Mouse (Mus musculus) intestine, embryonic 15.5 days (tissue): ENCODE measurements at regions not wholly inside any gene's neighbourhood (a gene's known extent, or its start where the extent isn't known, plus 50 kb on each side); places are given as distances from the start of the nearest gene placed in this dataset.

Source experiments
- ATAC-seq: fragments of 200-750 bp; cut with Nextera tagmentation; 2 replicates; pipeline ENCODE4 v1.8.0; 2017; ENCODE audit warnings: moderate TSS enrichment, moderate library complexity
- H3K27ac ChIP-seq: fragments of 300-500 bp; sonication (generic); 2 replicates; pipeline ENCODE4 v1.5.1; 2015; ENCODE audit warnings: mild to moderate bottlenecking, inconsistent platforms
- H3K27me3 ChIP-seq: fragments of 300-500 bp; sonication (generic); replicated peaks from 2 replicates; pipeline ENCODE4 v1.6.1; 2015; ENCODE audit warnings: inconsistent platforms
- H3K36me3 ChIP-seq: fragments of 300-500 bp; sonication (generic); 2 replicates; pipeline ENCODE4 v1.6.1; 2015; ENCODE audit warnings: inconsistent platforms
- H3K4me1 ChIP-seq: fragments of 300-500 bp; sonication (generic); replicated peaks from 2 replicates; pipeline ENCODE4 v1.6.1; 2015; ENCODE audit warnings: inconsistent platforms
- H3K4me2 ChIP-seq: fragments of 300-500 bp; sonication (generic); replicated peaks from 2 replicates; pipeline ENCODE4 v1.6.1; 2015; ENCODE audit warnings: mild to moderate bottlenecking, inconsistent platforms
- H3K4me3 ChIP-seq: fragments of 300-500 bp; sonication (generic); replicated peaks from 2 replicates; pipeline ENCODE4 v1.5.1; 2015; ENCODE audit warnings: inconsistent platforms
- H3K9ac ChIP-seq: fragments of 300-500 bp; sonication (generic); 2 replicates; pipeline ENCODE4 v1.6.1; 2015; ENCODE audit warnings: inconsistent platforms
- H3K9me3 ChIP-seq: fragments of 300-500 bp; sonication (generic); 2 replicates; pipeline ENCODE4 v1.6.1; 2016; ENCODE audit warnings: inconsistent platforms
- WGBS: fragments of 180-500 bp; shearing (Covaris S2); methylation state at CpG from one replicate; pipeline ENCODE4 v1.1.7; 2015; 5-methylcytosine and 5-hydroxymethylcytosine counted together

GRCm38 (mm10) chr3:16872337-16873117 is 866.3 kb upstream of the Gm5150 start:
- H3K4me1 ChIP-seq: no peaks in the 10 kb centered on the region
- no peaks in the 10 kb centered on the region for H3K36me3 ChIP-seq
- H3K27ac ChIP-seq: no peak overlapping the region
- no peak overlapping the region for H3K9ac ChIP-seq
- H3K9me3 ChIP-seq: no peaks in the 10 kb centered on the region
- 77% methylated on average over 2 of the region's 2 CpGs for WGBS
- no peak for ATAC-seq
- no peaks in the 10 kb centered on the region for H3K27me3 ChIP-seq
- no peak overlapping the region for H3K4me2 ChIP-seq
- no peak overlapping the region for H3K4me3 ChIP-seq

DNA sequence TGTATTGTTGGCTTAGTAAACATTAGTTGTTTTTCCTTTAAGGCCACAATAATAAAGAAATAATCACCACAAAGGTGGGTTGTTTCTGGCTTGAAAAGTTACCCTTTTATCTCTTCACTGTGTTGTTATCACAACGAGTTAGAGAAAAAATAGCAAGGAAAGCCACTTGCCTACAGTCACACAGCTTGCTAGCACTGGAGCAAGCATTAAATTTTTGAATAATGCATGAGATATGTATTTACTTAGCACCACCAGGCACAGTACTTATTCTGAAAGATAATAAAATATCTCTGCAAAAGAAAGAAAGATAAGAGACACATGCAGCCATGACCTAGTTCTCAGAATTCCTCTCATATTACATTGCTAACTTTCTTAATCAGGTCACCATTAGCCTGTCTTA is 853.8 kb upstream of the Gm5150 start:
- Histone ChIP-seq H3K27ac (no peak overlapping the region), H3K4me1 (no peaks in the 10 kb centered on the region), H3K36me3 (no peaks in the 10 kb centered on the region), H3K9me3 (no peaks in the 10 kb centered on the region), H3K4me2 (no peak overlapping the region), H3K27me3 (no peaks in the 10 kb centered on the region), H3K4me3 (no peak overlapping the region), H3K9ac (no peak overlapping the region)
- WGBS: 49% methylated on average over 1 of the region's 1 CpGs
- no peak for ATAC-seq

- no peaks in the 10 kb centered on the region for H3K36me3 ChIP-seq
- no peaks in the 10 kb centered on the region for H3K4me1 ChIP-seq
- no peak overlapping the region for H3K27ac ChIP-seq
- 66% methylated on average over 2 of the region's 2 CpGs for WGBS
- no peaks in the 10 kb centered on the region for H3K9me3 ChIP-seq
- H3K9ac ChIP-seq: no peak overlapping the region
- H3K4me3 ChIP-seq: no peak overlapping the region
- no peak for ATAC-seq
- H3K4me2 ChIP-seq: no peak overlapping the region
- H3K27me3 ChIP-seq: no peaks in the 10 kb centered on the region
These were observed 852.7 kb upstream of the Gm5150 start for GRCm38 (mm10) chr3:16858931-16859330.

DNA sequence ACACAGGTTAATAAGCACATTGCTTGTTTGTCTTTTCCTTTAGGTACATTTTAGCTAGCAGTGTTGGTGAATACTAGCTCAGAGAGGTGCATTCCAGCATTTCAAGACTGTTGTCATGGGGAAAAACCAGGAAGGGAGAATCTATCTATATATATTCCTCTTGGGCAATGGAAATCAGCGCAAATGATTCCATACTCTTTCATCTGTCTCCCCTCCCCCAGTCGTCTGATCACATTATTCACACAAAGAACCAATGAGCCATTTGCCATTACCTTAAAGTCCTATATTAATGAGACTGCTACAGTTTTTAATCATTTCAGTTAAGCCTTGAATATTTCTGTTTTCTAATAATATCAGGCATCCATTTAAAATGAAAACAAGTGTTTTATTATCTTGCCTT is 849.0 kb upstream of the Gm5150 start:
- no peak overlapping the region for H3K27ac ChIP-seq
- no peak overlapping the region for H3K9ac ChIP-seq
- no peaks in the 10 kb centered on the region for H3K27me3 ChIP-seq
- 87% methylated on average over 2 of the region's 2 CpGs for WGBS
- no peaks in the 10 kb centered on the region for H3K9me3 ChIP-seq
- no peaks in the 10 kb centered on the region for H3K4me1 ChIP-seq
- no peaks in the 10 kb centered on the region for H3K36me3 ChIP-seq
- no peak for ATAC-seq
- no peak overlapping the region for H3K4me3 ChIP-seq
- H3K4me2 ChIP-seq: no peak overlapping the region

DNA sequence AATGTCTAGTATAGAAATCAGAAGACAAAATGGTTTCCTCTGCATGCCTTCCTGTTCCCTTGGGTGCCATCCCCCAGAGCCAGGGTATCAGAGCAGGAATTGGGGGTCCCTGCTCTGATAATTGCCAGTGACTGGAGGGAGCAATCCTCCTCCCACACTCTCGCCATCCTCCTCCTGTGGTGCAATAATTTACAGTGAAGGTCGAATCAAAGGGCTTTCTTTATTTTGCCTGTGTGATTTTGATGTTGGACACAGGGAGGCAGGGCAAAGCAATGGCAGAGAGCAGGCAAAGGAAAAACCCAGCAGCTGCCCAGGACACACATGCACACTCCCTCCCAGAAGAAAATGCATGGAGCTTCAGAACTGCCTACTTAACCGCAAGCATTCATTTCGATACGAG is 847.8 kb upstream of the Gm5150 start:
- Histone ChIP-seq H3K27me3 (no peaks in the 10 kb centered on the region), H3K4me3 (no peak overlapping the region), H3K9me3 (no peaks in the 10 kb centered on the region), H3K4me2 (no peak overlapping the region), H3K27ac (no peak overlapping the region), H3K9ac (no peak overlapping the region), H3K4me1 (no peaks in the 10 kb centered on the region), H3K36me3 (no peaks in the 10 kb centered on the region)
- ATAC-seq: no peak
- 61% methylated on average over 5 of the region's 5 CpGs for WGBS

DNA sequence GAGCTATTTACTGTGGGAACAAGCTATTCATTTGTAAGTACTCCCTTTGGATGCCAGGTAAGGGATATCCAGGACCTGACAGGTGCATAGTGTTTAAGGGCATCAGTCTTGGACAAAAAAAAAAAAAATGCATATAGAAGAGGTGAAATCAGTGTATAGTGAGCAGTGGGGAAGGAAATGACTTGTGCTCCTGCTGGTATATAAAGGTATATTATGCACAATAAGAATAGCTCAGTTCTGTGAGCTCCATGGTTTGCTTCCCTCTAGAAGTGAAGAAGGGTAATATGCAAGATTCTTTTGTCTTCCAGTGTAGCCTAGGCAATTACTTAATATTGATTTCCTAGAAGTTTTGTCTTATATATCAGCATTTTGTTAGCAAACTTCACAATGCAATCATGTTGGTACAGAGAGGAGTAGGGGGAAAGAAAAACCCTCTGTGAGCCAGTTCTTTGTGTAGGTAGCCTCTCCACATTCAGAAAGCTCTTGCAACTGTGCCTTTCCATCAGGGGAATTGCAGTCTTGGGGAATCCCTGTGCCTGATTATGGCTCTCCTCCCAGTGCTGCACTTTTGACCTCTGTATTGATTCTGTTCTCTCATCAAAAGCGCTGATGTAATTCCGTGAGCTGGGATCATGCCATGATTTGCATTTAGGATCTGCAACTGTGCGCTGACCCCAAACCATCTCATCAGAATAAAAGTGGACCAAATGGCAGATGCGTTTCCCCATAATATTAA is 840.7 kb upstream of the Gm5150 start:
- H3K9me3 ChIP-seq: no peaks in the 10 kb centered on the region

GRCm38 (mm10) chr3:16820536-16820935 is 814.3 kb upstream of the Gm5150 start:
- H3K36me3 ChIP-seq: no peaks in the 10 kb centered on the region
- no peak overlapping the region for H3K9ac ChIP-seq
- no peaks in the 10 kb centered on the region for H3K27me3 ChIP-seq
- H3K27ac ChIP-seq: no peak overlapping the region
- no peaks in the 10 kb centered on the region for H3K9me3 ChIP-seq
- WGBS: 80% methylated on average over 6 of the region's 6 CpGs
- no peak for ATAC-seq
- H3K4me3 ChIP-seq: no peak overlapping the region
- H3K4me2 ChIP-seq: no peak overlapping the region
- H3K4me1 ChIP-seq: no peaks in the 10 kb centered on the region

More for the DNA sequence above, 840.7 kb upstream of the Gm5150 start:
- H3K36me3 ChIP-seq: no peaks in the 10 kb centered on the region
- H3K4me1 ChIP-seq: no peaks in the 10 kb centered on the region
- H3K9ac ChIP-seq: no peak overlapping the region
- WGBS: 60% methylated on average over 4 of the region's 4 CpGs
- no peak overlapping the region for H3K4me2 ChIP-seq
- ATAC-seq: no peak
- no peak overlapping the region for H3K27ac ChIP-seq
- no peaks in the 10 kb centered on the region for H3K27me3 ChIP-seq
- no peak overlapping the region for H3K4me3 ChIP-seq

- Histone ChIP-seq H3K4me1 (no peaks in the 10 kb centered on the region), H3K9me3 (no peaks in the 10 kb centered on the region), H3K27me3 (no peaks in the 10 kb centered on the region), H3K9ac (no peak overlapping the region), H3K4me3 (no peak overlapping the region), H3K4me2 (no peak overlapping the region), H3K27ac (no peak overlapping the region), H3K36me3 (no peaks in the 10 kb centered on the region)
- WGBS: 69% methylated on average over 4 of the region's 4 CpGs
- ATAC-seq: no peak
These were observed 813.2 kb upstream of the Gm5150 start for GRCm38 (mm10) chr3:16819218-16820122.

- H3K27me3 ChIP-seq: no peaks in the 10 kb centered on the region
- no peaks in the 10 kb centered on the region for H3K9me3 ChIP-seq
- no peak for ATAC-seq
- no peaks in the 10 kb centered on the region for H3K4me1 ChIP-seq
- H3K27ac ChIP-seq: no peak overlapping the region
- no peaks in the 10 kb centered on the region for H3K36me3 ChIP-seq
- 34% methylated on average over 2 of the region's 2 CpGs for WGBS
- H3K4me2 ChIP-seq: no peak overlapping the region
- H3K9ac ChIP-seq: no peak overlapping the region
- H3K4me3 ChIP-seq: no peak overlapping the region
These were observed 810.6 kb upstream of the Gm5150 start for GRCm38 (mm10) chr3:16816814-16817213.

DNA sequence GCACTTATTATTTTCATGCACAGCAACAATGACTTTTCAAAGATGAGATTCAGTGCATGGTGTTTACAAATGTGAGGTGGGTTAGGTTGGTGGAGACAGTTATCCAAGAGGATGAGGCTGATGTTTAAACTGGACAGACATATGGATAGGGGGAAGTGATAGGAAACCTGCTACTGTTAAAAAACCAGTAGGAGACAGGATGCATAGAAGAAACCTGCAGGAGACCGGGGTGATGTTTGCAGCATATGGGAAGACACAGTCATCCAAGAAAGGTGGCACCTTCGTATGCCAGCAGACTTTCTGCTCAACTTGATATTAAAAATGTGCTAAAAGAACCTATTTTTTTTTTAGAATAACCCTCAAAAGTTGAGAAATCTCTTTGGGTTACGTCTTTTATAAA is 809.9 kb upstream of the Gm5150 start:
- Histone ChIP-seq H3K4me1 (no peaks in the 10 kb centered on the region), H3K27me3 (no peaks in the 10 kb centered on the region), H3K9me3 (no peaks in the 10 kb centered on the region), H3K36me3 (no peaks in the 10 kb centered on the region), H3K27ac (no peak overlapping the region), H3K4me3 (no peak overlapping the region), H3K9ac (no peak overlapping the region), H3K4me2 (no peak overlapping the region)
- ATAC-seq: no peak
- WGBS: 68% methylated on average over 3 of the region's 3 CpGs

DNA sequence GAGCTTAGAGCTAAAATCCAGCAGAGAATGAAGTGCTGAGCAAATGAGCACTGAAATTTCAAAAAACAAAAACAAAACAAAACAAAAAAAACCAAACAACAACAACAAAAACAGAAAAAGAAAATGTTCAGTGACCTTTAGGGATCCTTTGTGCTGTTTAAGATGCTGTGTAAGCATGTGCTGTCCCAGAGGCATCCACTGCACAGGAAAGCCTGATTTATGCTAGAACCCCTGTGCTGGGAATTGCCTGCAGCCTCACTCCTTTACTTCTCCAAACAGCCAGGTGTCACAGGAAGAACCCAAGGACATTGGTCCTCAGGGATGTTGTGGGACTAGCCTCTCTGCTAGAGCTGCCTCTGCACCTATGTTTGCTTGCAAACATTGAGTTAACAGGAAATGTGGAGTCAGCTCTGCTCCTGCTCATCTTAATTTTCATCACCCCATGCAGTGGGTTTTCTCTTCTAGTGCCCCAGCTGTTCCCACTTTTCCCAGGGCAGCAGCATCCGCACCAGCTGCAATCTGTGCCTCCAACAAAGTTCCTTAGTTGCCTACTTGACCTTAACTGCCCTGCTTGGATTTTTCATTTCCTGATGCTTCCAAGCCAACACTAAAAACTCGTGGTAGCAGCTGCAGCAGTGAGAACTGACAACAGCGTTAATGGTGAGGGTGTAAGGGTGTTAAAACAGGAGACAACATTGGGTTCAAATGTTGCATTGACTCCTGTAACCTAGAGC is 804.8 kb upstream of the Gm5150 start:
- WGBS: 37% methylated on average over 3 of the region's 3 CpGs

GRCm38 (mm10) chr3:16803603-16804002 is 797.4 kb upstream of the Gm5150 start:
- ATAC-seq: no peak

More for the DNA sequence above, 804.8 kb upstream of the Gm5150 start:
- Histone ChIP-seq H3K4me1 (no peaks in the 10 kb centered on the region), H3K9ac (no peak overlapping the region), H3K36me3 (no peaks in the 10 kb centered on the region), H3K4me2 (no peak overlapping the region), H3K9me3 (no peaks in the 10 kb centered on the region), H3K4me3 (no peak overlapping the region), H3K27me3 (no peaks in the 10 kb centered on the region), H3K27ac (no peak overlapping the region)
- no peak for ATAC-seq

More at GRCm38 (mm10) chr3:16803603-16804002, 797.4 kb upstream of the Gm5150 start:
- Histone ChIP-seq H3K4me3 (no peak overlapping the region), H3K36me3 (no peaks in the 10 kb centered on the region), H3K9ac (no peak overlapping the region), H3K4me2 (no peak overlapping the region), H3K27ac (no peak overlapping the region), H3K9me3 (no peaks in the 10 kb centered on the region), H3K27me3 (no peaks in the 10 kb centered on the region), H3K4me1 (no peaks in the 10 kb centered on the region)
